Mouse (Mus musculus): Measurements from ENCODE around the gene Lypd6b.

DNA sequence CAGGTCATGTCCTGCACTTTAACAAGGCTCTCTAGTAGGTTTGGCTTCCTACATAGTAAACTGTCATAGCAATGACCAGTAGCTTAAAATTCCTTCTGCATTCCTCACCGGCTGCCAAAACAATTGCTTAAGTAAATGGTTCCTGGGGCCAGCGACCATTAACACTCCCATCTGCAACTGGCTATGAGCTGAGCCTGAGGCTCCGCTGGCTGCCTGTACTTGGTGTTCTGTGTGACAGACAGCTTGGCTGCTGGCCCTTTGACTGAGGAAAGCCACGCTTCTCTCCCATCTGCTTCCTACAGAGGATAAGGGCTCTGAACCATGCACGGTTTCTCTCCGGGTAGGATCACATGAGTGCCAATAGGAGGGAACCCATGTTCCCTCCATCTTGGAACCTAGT is 53.1 kb downstream of the Lypd6b start:
- no peak for TF ChIP-seq CTCF (IDR thresholded peaks at IDR 0.05; ENCODE audit: borderline replicate concordance, insufficient read depth, low read depth, low read length)
- no peak for TF ChIP-seq POLR2A (IDR thresholded peaks at IDR 0.05; ENCODE audit: borderline replicate concordance, insufficient read depth, low read length)

Measured in cerebellum, adult 2 months (tissue).